ENCODE assay signal across 10 mouse cellular contexts in the genomic region with DNA sequence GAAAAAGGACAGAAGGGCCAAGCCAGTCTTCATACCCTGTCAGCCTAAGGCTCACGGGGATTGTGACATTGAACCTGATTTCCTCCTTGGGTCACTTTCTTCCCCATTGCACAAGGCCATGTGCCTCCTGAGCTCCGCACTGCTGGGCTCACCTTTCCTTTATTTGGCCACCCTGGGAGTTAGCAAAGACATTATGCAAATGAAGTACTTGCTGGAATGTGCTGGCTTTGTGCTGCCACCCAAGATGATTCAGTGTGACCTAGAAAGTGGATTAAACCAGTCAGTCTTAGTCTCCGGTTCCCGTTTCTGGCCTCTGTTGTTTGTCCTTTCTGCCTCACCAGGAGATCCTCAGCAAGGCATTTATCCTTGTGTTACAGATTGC. TPM values are rescaled to one million over a fixed set of nuclear protein-coding genes. Genes with fewer than 3 reads are reported as not detected.
DNase-seq lines count a peak whose midpoint lies in the region; ATAC-seq and TF ChIP-seq lines count a peak whose summit lies in the region.
"Had no signal": no experiment of that assay in that cellular context is flagged by ENCODE, and none has a peak within 500 bp of the region (broad histone marks: within the 10 kb centered on the region; RNA-seq: fewer than 3 reads in every experiment).

No protein-coding gene starts in this region.

- H3K27ac ChIP-seq in brown adipose tissue, adult 24 weeks (replicated peaks; ENCODE audit: low read depth, low read length), result 0 out of 2 replicates have a peak overlapping the region, but pooled peaks have one; percentile 28
- H3K27ac ChIP-seq in liver, embryonic 12.5 days, result no peak overlapping the region
- no peak overlapping the region for H3K27ac ChIP-seq in heart, embryonic 12.5 days (ENCODE audit: poor library complexity, severe bottlenecking)
- H3K27ac ChIP-seq in heart, adult 2 months, result no peak overlapping the region
- H3K27ac ChIP-seq: limb, embryonic 15.5 days; neural tube, embryonic 12.5 days had no signal

- peaks cover 76% of the 10 kb centered on the region for H3K4me1 ChIP-seq in E14TG2a.4 (replicated peaks; ENCODE audit: low read depth, low read length)
- peaks cover 3% of the 10 kb centered on the region; the same call in 1 of the 2 replicates for H3K4me1 ChIP-seq in brown adipose tissue, adult 24 weeks (ENCODE audit: control insufficient read depth, insufficient read depth, insufficient read length, low read length)
- peaks cover 12% of the 10 kb centered on the region; the same call in 1 of the 2 replicates for H3K4me1 ChIP-seq in liver, embryonic 12.5 days
- H3K4me1 ChIP-seq in heart, embryonic 12.5 days (replicated peaks), result 0 out of 2 replicates have a peak, but pooled peaks cover 4% of the 10 kb centered on the region
- peaks cover 4% of the 10 kb centered on the region for H3K4me1 ChIP-seq in heart, adult 2 months (ENCODE audit: control insufficient read depth, insufficient read depth, low read length)
- H3K4me1 ChIP-seq: limb, embryonic 15.5 days; neural tube, embryonic 12.5 days had no signal

- DNase-seq in adrenal gland, postnatal 14 days, result peak; percentile 56
- DNase-seq in adrenal gland, adult 18-20 months (ENCODE audit: low spot score in 2 of 2), result no peak
- peak; percentile 70 for DNase-seq in kidney, postnatal 14 days
- DNase-seq in heart, adult 2 months, result no peak

- TF ChIP-seq EP300 in heart, adult 2 months (IDR thresholded peaks at IDR 0.05; ENCODE audit: insufficient read depth, low read depth, low read length), result no peak

- H3K4me3 ChIP-seq in E14TG2a.4 (replicated peaks; ENCODE audit: low read length), result peak overlapping the region; percentile 35
- H3K4me3 ChIP-seq in brown adipose tissue, adult 24 weeks (ENCODE audit: insufficient read depth, low read depth, low read length), result no peak overlapping the region
- H3K4me3 ChIP-seq in liver, embryonic 12.5 days, result no peak overlapping the region
- no peak overlapping the region for H3K4me3 ChIP-seq in heart, embryonic 12.5 days
- no peak overlapping the region for H3K4me3 ChIP-seq in heart, adult 2 months
- H3K4me3 ChIP-seq: limb, embryonic 15.5 days; neural tube, embryonic 12.5 days had no signal

- 56% methylated on average over 4 of the region's 4 CpGs for WGBS in liver, embryonic 12.5 days (ENCODE audit: insufficient replicate concordance)
- WGBS in heart, embryonic 12.5 days, result 57% methylated on average over 4 of the region's 4 CpGs
- 68% methylated on average over 4 of the region's 4 CpGs for WGBS in heart, adult 2 months

- H3K9me3 ChIP-seq in E14TG2a.4 (ENCODE audit: low read length), result no peaks in the 10 kb centered on the region
- no peaks in the 10 kb centered on the region for H3K9me3 ChIP-seq in liver, embryonic 12.5 days (replicated peaks)
- no peaks in the 10 kb centered on the region for H3K9me3 ChIP-seq in heart, embryonic 12.5 days (replicated peaks)
- H3K9me3 ChIP-seq: limb, embryonic 15.5 days; neural tube, embryonic 12.5 days had no signal

- no peaks in the 10 kb centered on the region for H3K79me2 ChIP-seq in heart, adult 2 months (replicated peaks; ENCODE audit: control insufficient read depth, insufficient read depth, low read length)

- intact Hi-C loops in heart, adult 2 months (cut with DNase I), result no loop called here

- TF ChIP-seq CTCF in E14TG2a.4 (conservative IDR thresholded peaks at IDR 0.05; ENCODE audit: low read length), result no peak
- no peak for TF ChIP-seq CTCF in heart, adult 2 months (IDR thresholded peaks at IDR 0.05)

- peaks cover 21% of the 10 kb centered on the region for H3K36me3 ChIP-seq in E14TG2a.4 (ENCODE audit: insufficient read depth, low read length)
- H3K36me3 ChIP-seq in liver, embryonic 12.5 days, result no peaks in the 10 kb centered on the region
- H3K36me3 ChIP-seq in heart, embryonic 12.5 days, result no peaks in the 10 kb centered on the region
- peaks cover 5% of the 10 kb centered on the region for H3K36me3 ChIP-seq in heart, adult 2 months (ENCODE audit: control insufficient read depth, insufficient read depth, low read length)
- H3K36me3 ChIP-seq: limb, embryonic 15.5 days; neural tube, embryonic 12.5 days had no signal

- no peak overlapping the region for H3K9ac ChIP-seq in liver, embryonic 12.5 days
- no peak overlapping the region for H3K9ac ChIP-seq in heart, embryonic 12.5 days
- H3K9ac ChIP-seq in heart, adult 2 months (ENCODE audit: low read depth, low read length), result no peak overlapping the region
- H3K9ac ChIP-seq: limb, embryonic 15.5 days; neural tube, embryonic 12.5 days had no signal

- no peaks in the 10 kb centered on the region for H3K27me3 ChIP-seq in E14TG2a.4 (ENCODE audit: insufficient read depth, low read length)
- peaks cover 8% of the 10 kb centered on the region; the same call in 1 of the 2 replicates for H3K27me3 ChIP-seq in liver, embryonic 12.5 days (replicated peaks)
- no peaks in the 10 kb centered on the region for H3K27me3 ChIP-seq in heart, embryonic 12.5 days (replicated peaks)
- H3K27me3 ChIP-seq in heart, adult 2 months (ENCODE audit: control insufficient read depth, insufficient read depth, low read length), result no peaks in the 10 kb centered on the region
- H3K27me3 ChIP-seq: limb, embryonic 15.5 days; neural tube, embryonic 12.5 days had no signal

- H3K4me2 ChIP-seq in liver, embryonic 12.5 days, result no peak overlapping the region
- H3K4me2 ChIP-seq in heart, embryonic 12.5 days, result no peak overlapping the region
- H3K4me2 ChIP-seq: limb, embryonic 15.5 days; neural tube, embryonic 12.5 days had no signal

- TF ChIP-seq POLR2A in heart, adult 2 months (IDR thresholded peaks at IDR 0.05; ENCODE audit: insufficient read depth, low read depth, low read length), result no peak

- no peak for ATAC-seq in liver, embryonic 12.5 days
- no peak for ATAC-seq in heart, embryonic 12.5 days (ENCODE audit: insufficient number of reproducible peaks, low FRiP score)

RNA-seq across cellular contexts. Expression of a gene that starts 20.6 kb away (rescaled TPM):
- 5.5 and 22.5 TPM in 2 replicates for total RNA-seq in adrenal gland, postnatal 14 days (2021)
- total RNA-seq in adrenal gland, adult 18-20 months (2021), result 1 to 10 TPM; 1.0 to 2.9 TPM
- 1.0 and 1.7 TPM in 2 replicates for polyA plus RNA-seq in brown adipose tissue, adult 24 weeks (2012; ENCODE audit: insufficient read depth, insufficient read length, missing spikeins)
- 1.6 and 1.9 TPM in 2 replicates for polyA plus RNA-seq in liver, embryonic 12.5 days (2016; fragmentation: Nextera tagmentation; extraction: Ambion mirVana)
- polyA plus RNA-seq in heart, embryonic 12.5 days (2016; fragmentation: Nextera tagmentation; extraction: Ambion mirVana), result 24.2 and 28.8 TPM in 2 replicates
- 1 to 10 TPM; 2.6 to 5.3 TPM for total RNA-seq in heart, adult 2 months (2021)
- polyA plus RNA-seq in heart, adult 2 months (2012; rRNA removed), result 6.2 and 7.8 TPM in 2 replicates

RNA-seq across cellular contexts. Expression of a gene that starts 31.9 kb away (rescaled TPM):
- 46.1 and 59.9 TPM in 2 replicates for total RNA-seq in adrenal gland, postnatal 14 days (2021)
- total RNA-seq in adrenal gland, adult 18-20 months (2021), result 10 to 100 TPM; 35.1 to 85.9 TPM
- polyA plus RNA-seq in brown adipose tissue, adult 24 weeks (2012; ENCODE audit: insufficient read depth, insufficient read length, missing spikeins), result 21.2 and 76.9 TPM in 2 replicates
- polyA plus RNA-seq in liver, embryonic 12.5 days (2016; fragmentation: Nextera tagmentation; extraction: Ambion mirVana), result 67.3 and 68.1 TPM in 2 replicates
- polyA plus RNA-seq in heart, embryonic 12.5 days (2016; fragmentation: Nextera tagmentation; extraction: Ambion mirVana), result 111 and 117 TPM in 2 replicates
- 10 to 100 TPM; 42.9 to 64.1 TPM for total RNA-seq in heart, adult 2 months (2021)
- polyA plus RNA-seq in heart, adult 2 months (2012; rRNA removed), result 95.2 and 122 TPM in 2 replicates

RNA-seq across cellular contexts. Expression of a gene that starts 53.1 kb away (rescaled TPM):
- 30.2 and 40.3 TPM in 2 replicates for total RNA-seq in adrenal gland, postnatal 14 days (2021)
- total RNA-seq in adrenal gland, adult 18-20 months (2021), result 10 to 100 TPM; 30.3 to 35.0 TPM
- polyA plus RNA-seq in brown adipose tissue, adult 24 weeks (2012; ENCODE audit: insufficient read depth, insufficient read length, missing spikeins), result 25.2 and 29.4 TPM in 2 replicates
- 55.2 and 60.4 TPM in 2 replicates for polyA plus RNA-seq in liver, embryonic 12.5 days (2016; fragmentation: Nextera tagmentation; extraction: Ambion mirVana)
- polyA plus RNA-seq in heart, embryonic 12.5 days (2016; fragmentation: Nextera tagmentation; extraction: Ambion mirVana), result 76.9 and 78.8 TPM in 2 replicates
- 10 to 100 TPM; 23.1 to 29.0 TPM for total RNA-seq in heart, adult 2 months (2021)
- polyA plus RNA-seq in heart, adult 2 months (2012; rRNA removed), result 32.2 and 51.2 TPM in 2 replicates

Comparison
In these comparisons a context has a peak if more than half of its experiments do, and no peak if none do; other contexts are left out.
1. DNase-seq: peak in adrenal gland, postnatal 14 days (single experiment) and kidney, postnatal 14 days (single experiment); none in adrenal gland, adult 18-20 months (0 of 2) and heart, adult 2 months (0 of 2).